Comparison of ENCODE assay signal across 8 mouse cellular contexts in the genomic region with DNA sequence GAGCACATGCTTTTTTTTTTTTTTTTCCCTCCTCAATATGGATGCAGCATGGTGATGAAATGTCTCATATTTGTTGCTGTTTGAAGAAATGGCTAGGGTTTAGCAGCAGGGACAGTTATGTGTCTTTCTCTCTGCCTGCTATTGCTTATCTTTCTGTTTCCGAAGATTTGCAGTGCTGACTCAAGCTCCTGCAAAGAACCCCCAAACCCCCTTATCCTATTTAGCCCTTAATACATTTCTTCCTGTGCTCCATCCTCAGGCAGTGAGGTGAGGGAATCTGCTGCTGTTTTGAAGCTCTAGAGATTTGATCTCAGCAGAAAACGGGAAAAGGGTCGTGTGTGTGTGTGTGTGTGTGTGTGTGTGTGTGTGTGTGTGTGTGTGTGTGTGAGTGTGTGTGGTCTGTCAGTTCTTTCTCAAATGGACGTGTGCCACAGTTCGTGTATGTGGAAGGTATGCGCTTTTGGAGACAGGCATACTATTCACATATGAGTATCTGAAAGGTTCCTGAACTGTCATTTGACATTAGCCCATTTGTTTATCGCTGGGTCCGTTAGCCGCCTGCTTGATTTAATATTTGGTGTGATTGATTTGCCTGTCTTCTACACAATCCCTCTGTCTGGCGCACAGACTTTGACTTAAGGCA. TPM values are rescaled to one million over a fixed set of nuclear protein-coding genes. Genes with fewer than 3 reads are reported as not detected.
A peak's percentile ranks its signal among the peaks of the same experiment; 100 is the strongest.
DNase-seq lines count a peak whose midpoint lies in the region; ATAC-seq and TF ChIP-seq lines count a peak whose summit lies in the region.

No protein-coding gene starts in this region.

- peak overlapping the region; percentile 55 for H3K9ac ChIP-seq in heart, postnatal 0 days (replicated peaks; ENCODE audit: low read depth, low read length)
- no peak overlapping the region for H3K9ac ChIP-seq in embryonic facial prominence, embryonic 15.5 days
- peak overlapping the region; percentile 65 for H3K9ac ChIP-seq in neural tube, embryonic 12.5 days

- no peak overlapping the region for H3K27ac ChIP-seq in heart, postnatal 0 days (ENCODE audit: low read depth)
- no peak overlapping the region for H3K27ac ChIP-seq in embryonic facial prominence, embryonic 15.5 days (replicated peaks)
- peak overlapping the region; percentile 46; the same call in 1 of the 2 replicates for H3K27ac ChIP-seq in neural tube, embryonic 12.5 days

- no peaks in the 10 kb centered on the region for H3K36me3 ChIP-seq in heart, postnatal 0 days (replicated peaks; ENCODE audit: control insufficient read depth, insufficient read depth, low read length)
- no peaks in the 10 kb centered on the region for H3K36me3 ChIP-seq in embryonic facial prominence, embryonic 15.5 days
- H3K36me3 ChIP-seq in neural tube, embryonic 12.5 days: no peaks in the 10 kb centered on the region

- WGBS in heart, postnatal 0 days: 11% methylated on average over 10 of the region's 10 CpGs
- 6% methylated on average over 10 of the region's 10 CpGs for WGBS in embryonic facial prominence, embryonic 15.5 days
- 13% methylated on average over 10 of the region's 10 CpGs for WGBS in neural tube, embryonic 12.5 days

- H3K27me3 ChIP-seq in heart, postnatal 0 days (ENCODE audit: control insufficient read depth, insufficient read depth, low read length): no peaks in the 10 kb centered on the region
- H3K27me3 ChIP-seq in embryonic facial prominence, embryonic 15.5 days: no peaks in the 10 kb centered on the region
- no peaks in the 10 kb centered on the region for H3K27me3 ChIP-seq in neural tube, embryonic 12.5 days (replicated peaks)

- no peak for DNase-seq in heart, postnatal 0 days (ENCODE audit: low spot score)
- DNase-seq in heart, postnatal 14 days: no peak
- peak; percentile 11 to 16 for DNase-seq in layer of hippocampus, postnatal 25 days (ENCODE audit: extremely low spot score in 1 of 2, low spot score in 1 of 2)
- DNase-seq in kidney, adult 11 months: no peak
- no peak for DNase-seq in c-Kit-positive CD71-positive TER-119-positive erythroid progenitor cells, embryonic 14.5 days (ENCODE audit: low spot score)

- peak overlapping the region; percentile 77 for H3K4me2 ChIP-seq in heart, postnatal 0 days (ENCODE audit: low read depth, low read length)
- peak overlapping the region; percentile 58 for H3K4me2 ChIP-seq in embryonic facial prominence, embryonic 15.5 days (replicated peaks)
- H3K4me2 ChIP-seq in neural tube, embryonic 12.5 days (replicated peaks): peak overlapping the region; percentile 67

- intact Hi-C loops in heart, postnatal 14 days (cut with DNase I): no loop called here

- H3K4me1 ChIP-seq in heart, postnatal 0 days (ENCODE audit: control insufficient read depth, insufficient read depth): no peaks in the 10 kb centered on the region
- H3K4me1 ChIP-seq in embryonic facial prominence, embryonic 15.5 days: peaks cover 8% of the 10 kb centered on the region; the same call in 1 of the 2 replicates
- no peaks in the 10 kb centered on the region for H3K4me1 ChIP-seq in neural tube, embryonic 12.5 days

- no peak for TF ChIP-seq EP300 in heart, postnatal 0 days (IDR thresholded peaks at IDR 0.05; ENCODE audit: low read depth)

- no peaks in the 10 kb centered on the region for H3K9me3 ChIP-seq in heart, postnatal 0 days (replicated peaks; ENCODE audit: control insufficient read depth, low read length)
- H3K9me3 ChIP-seq in embryonic facial prominence, embryonic 15.5 days (replicated peaks): no peaks in the 10 kb centered on the region
- H3K9me3 ChIP-seq in neural tube, embryonic 12.5 days: no peaks in the 10 kb centered on the region

- TF ChIP-seq CTCF in heart, postnatal 0 days (IDR thresholded peaks at IDR 0.05; ENCODE audit: low read depth): no peak

- H3K4me3 ChIP-seq in heart, postnatal 0 days (ENCODE audit: low read depth, low read length): peak overlapping the region; percentile 57
- H3K4me3 ChIP-seq in embryonic facial prominence, embryonic 15.5 days (replicated peaks): peak overlapping the region; percentile 46
- peak overlapping the region; percentile 48 for H3K4me3 ChIP-seq in neural tube, embryonic 12.5 days

- ATAC-seq in heart, postnatal 0 days (ENCODE audit: insufficient read depth, low read depth): no peak
- ATAC-seq in embryonic facial prominence, embryonic 15.5 days (ENCODE audit: insufficient number of reproducible peaks, low FRiP score, low TSS enrichment, low read depth): no peak
- peak; percentile 59 for ATAC-seq in neural tube, embryonic 12.5 days (ENCODE audit: low FRiP score, low read depth)
- ATAC-seq in megakaryocyte progenitor cell, adult 5-6 weeks (replicated peaks; ENCODE audit: poor library complexity): no peak

RNA-seq across cellular contexts. Expression of a gene that starts 0.7 kb away (rescaled TPM):
- total RNA-seq in heart, postnatal 0 days (2014; rRNA removed; ENCODE audit: low replicate concordance): 0.15 TPM in 1 of 2 replicates, not detected in the other
- not detected in 2 replicates for polyA plus RNA-seq in heart, postnatal 0 days (2015; fragmentation: Nextera tagmentation; extraction: Ambion mirVana)
- total RNA-seq in heart, postnatal 14 days (2021): not detected
- 0.13 and 0.57 TPM in 2 replicates for polyA plus RNA-seq in embryonic facial prominence, embryonic 15.5 days (2015; fragmentation: Nextera tagmentation; extraction: Ambion mirVana)
- 100 to 1,000 TPM; 204 TPM for total RNA-seq in layer of hippocampus, postnatal 25 days (2021)
- 1.3 and 1.4 TPM in 2 replicates for polyA plus RNA-seq in neural tube, embryonic 12.5 days (2016; fragmentation: Nextera tagmentation; extraction: Ambion mirVana)
- total RNA-seq in megakaryocyte progenitor cell, adult 5-6 weeks (2015): not detected in 2 replicates
- total RNA-seq in megakaryocyte progenitor cell, adult 5-6 weeks (2017): not detected in 2 replicates

Comparison
In these comparisons a context has a peak if more than half of its experiments do, and no peak if none do; other contexts are left out.
1. DNase-seq: peak in layer of hippocampus, postnatal 25 days (2 of 2); none in heart, postnatal 0 days (single experiment), heart, postnatal 14 days (0 of 2), kidney, adult 11 months (single experiment) and c-Kit-positive CD71-positive TER-119-positive erythroid progenitor cells, embryonic 14.5 days (single experiment).
2. RNA of a gene that starts 0.7 kb away (total RNA-seq): 204 TPM in layer of hippocampus, postnatal 25 days; 0.15 TPM in heart, postnatal 0 days, not detected in heart, postnatal 14 days and not detected in megakaryocyte progenitor cell, adult 5-6 weeks; every median in the first group is over 100 times any median in the second.
3. Peak in every context shown above with its lines, with median percentiles within 50 percentile points of each other: H3K4me2 ChIP-seq and H3K4me3 ChIP-seq.